Mouse (Mus musculus): Measurements from ENCODE around the gene Olfr215. TPM values are rescaled to one million over a fixed set of nuclear protein-coding genes. Genes with fewer than 3 reads are reported as not detected.

Gene Olfr215
- total RNA-seq, 2 experiments from 2014 or later = not detected

Other genes with a start within 250 kb of the Olfr215 start
- 10 to 100 TPM; 39.1 to 45.4 TPM for gene March8, start 246.2 kb downstream of the Olfr215 start, total RNA-seq (2021)
- gene Alox5, start 123.0 kb downstream of the Olfr215 start, total RNA-seq (2021) = 1 to 10 TPM; 4.3 to 4.6 TPM
- gene Olfr211, start 95.1 kb downstream of the Olfr215 start, total RNA-seq (2021) = not detected
- gene Olfr212, start 77.7 kb downstream of the Olfr215 start, total RNA-seq (2021) = not detected
- gene Olfr213, start 45.7 kb downstream of the Olfr215 start, total RNA-seq (2021) = not detected
- 1 to 10 TPM; 3.1 to 3.2 TPM for gene Gm5580, start 33.1 kb downstream of the Olfr215 start, total RNA-seq (2021)
- not detected for gene Olfr214, start 30.0 kb downstream of the Olfr215 start, total RNA-seq (2021)
- 10 to 100 TPM; 33.9 to 38.5 TPM for gene Zfp422, start 44.8 kb upstream of the Olfr215 start, total RNA-seq (2021)
- gene Depp1, start 66.4 kb upstream of the Olfr215 start, total RNA-seq (2021) = 10 to 100 TPM; 41.6 to 75.0 TPM
- 1 to 10 TPM; 5.0 to 6.5 TPM for gene Rassf4, start 89.8 kb upstream of the Olfr215 start, total RNA-seq (2021)
- under 1 TPM; 0.02 TPM for gene Tmem72, start 132.7 kb upstream of the Olfr215 start, total RNA-seq (2021)